Mouse (Mus musculus) forebrain, embryonic 16.5 days (tissue): Measurements from ENCODE around the gene Vps37b. TPM values are rescaled to one million over a fixed set of nuclear protein-coding genes. Genes with fewer than 3 reads are reported as not detected.

ENCODE experiments used
- ATAC-seq: fragments of 200-750 bp; cut with Nextera tagmentation; 2 replicates; pipeline ENCODE4 v1.8.0; 2017; ENCODE audit warnings: mild to moderate bottlenecking, moderate library complexity
- H3K27ac ChIP-seq: fragments of 300-500 bp; sonication (generic); 2 replicates; pipeline ENCODE4 v1.5.1; 2014; ENCODE audit warnings: low read length, control low read depth
- H3K27me3 ChIP-seq: fragments of 300-500 bp; sonication (generic); replicated peaks from 2 replicates; pipeline ENCODE4 v1.6.1; 2014; ENCODE audit warnings: low read length; ENCODE audit not compliant: control insufficient read depth, insufficient read depth
- H3K36me3 ChIP-seq: fragments of 300-500 bp; sonication (generic); 2 replicates; pipeline ENCODE4 v1.6.1; 2014; ENCODE audit not compliant: control insufficient read depth, insufficient read depth
- H3K4me1 ChIP-seq: fragments of 300-500 bp; sonication (generic); replicated peaks from 2 replicates; pipeline ENCODE4 v1.6.1; 2014; ENCODE audit warnings: low read length; ENCODE audit not compliant: control insufficient read depth, insufficient read depth
- H3K4me2 ChIP-seq: fragments of 300-500 bp; sonication (generic); 2 replicates; pipeline ENCODE4 v1.6.1; 2014; ENCODE audit warnings: mild to moderate bottlenecking, low read length, control low read depth
- H3K4me3 ChIP-seq: fragments of 300-500 bp; sonication (generic); replicated peaks from 2 replicates; pipeline ENCODE4 v1.5.1; 2014; ENCODE audit warnings: mild to moderate bottlenecking, low read length, control low read depth
- H3K9ac ChIP-seq: fragments of 300-500 bp; sonication (generic); replicated peaks from 2 replicates; pipeline ENCODE4 v1.6.1; 2014; ENCODE audit warnings: low read depth, low read length, control low read depth
- H3K9me3 ChIP-seq: fragments of 300-500 bp; sonication (generic); 2 replicates; pipeline ENCODE4 v1.6.1; 2016; ENCODE audit warnings: low read length; ENCODE audit not compliant: control insufficient read depth
- WGBS: fragments of 180-500 bp; shearing (Covaris S2); extraction: QIAGEN DNeasy Blood & Tissue Kit; methylation state at CpG from one replicate; pipeline ENCODE4 v1.1.7; 2014; 5-methylcytosine and 5-hydroxymethylcytosine counted together
- polyA plus RNA-seq: library from polyadenylated mRNA; unstranded; fragments of >200 nt; fragmentation: Nextera tagmentation; extraction: Ambion mirVana; gene quantifications from 2 replicates; pipeline ENCODE4 v1.2.1, GENCODE M21; 2015

The Vps37b gene
- 104 and 112 TPM in 2 replicates for polyA plus RNA-seq

GRCm38 (mm10) chr5:124032001-124032508 is at the start of gene Vps37b:
Vps37b (minus strand) TSS chr5:124032270.
- H3K4me2 ChIP-seq: peak within 1 kb of the TSS; percentile 73
- peak within 1 kb of the TSS; percentile 98 for H3K9ac ChIP-seq
- no peaks in the 10 kb centered on the region for H3K9me3 ChIP-seq
- H3K36me3 ChIP-seq: no peaks in the 10 kb centered on the region
- 0% methylated on average over 52 of the region's 52 CpGs for WGBS
- peak within 1 kb of the TSS; percentile 94 for H3K27ac ChIP-seq
- H3K4me3 ChIP-seq: peak within 1 kb of the TSS; percentile 91
- H3K27me3 ChIP-seq: no peaks in the 10 kb centered on the region
- peaks cover 40% of the 10 kb centered on the region for H3K4me1 ChIP-seq
- ATAC-seq: peak; percentile 64

- Histone ChIP-seq H3K4me1 (peaks cover 31% of the 10 kb centered on the region), H3K27me3 (no peaks in the 10 kb centered on the region), H3K36me3 (no peaks in the 10 kb centered on the region), H3K4me2 (no peak overlapping the region), H3K4me3 (no peak overlapping the region), H3K9me3 (no peaks in the 10 kb centered on the region), H3K27ac (no peak overlapping the region), H3K9ac (no peak overlapping the region)
- 94% methylated on average over 17 of the region's 17 CpGs for WGBS
- no peak for ATAC-seq
These were observed 47.8 kb upstream of the Vps37b start for GRCm38 (mm10) chr5:124079880-124080279.

GRCm38 (mm10) chr5:124078794-124079416 is 46.8 kb upstream of the Vps37b start:
- H3K4me2 ChIP-seq: peak overlapping the region; percentile 36
- no peaks in the 10 kb centered on the region for H3K27me3 ChIP-seq
- WGBS: 31% methylated on average over 9 of the region's 9 CpGs
- H3K4me3 ChIP-seq: no peak overlapping the region
- H3K9ac ChIP-seq: peak overlapping the region; percentile 31
- H3K27ac ChIP-seq: peak overlapping the region; percentile 81
- peak; percentile 97 for ATAC-seq
- H3K36me3 ChIP-seq: no peaks in the 10 kb centered on the region
- H3K4me1 ChIP-seq: peaks cover 31% of the 10 kb centered on the region
- H3K9me3 ChIP-seq: no peaks in the 10 kb centered on the region

- Histone ChIP-seq H3K4me3 (no peak overlapping the region), H3K36me3 (no peaks in the 10 kb centered on the region), H3K27me3 (no peaks in the 10 kb centered on the region), H3K27ac (peak overlapping the region; percentile 47), H3K9me3 (no peaks in the 10 kb centered on the region), H3K4me1 (peaks cover 31% of the 10 kb centered on the region), H3K4me2 (0 out of 2 replicates have a peak overlapping the region, but pooled peaks have one; percentile 36), H3K9ac (0 out of 2 replicates have a peak overlapping the region, but pooled peaks have one; percentile 25)
- WGBS: 61% methylated on average over 6 of the region's 6 CpGs
- ATAC-seq: no peak
These were observed 45.9 kb upstream of the Vps37b start for GRCm38 (mm10) chr5:124077856-124078460.

GRCm38 (mm10) chr5:124077241-124077640 is 45.2 kb upstream of the Vps37b start:
- no peak overlapping the region for H3K9ac ChIP-seq
- ATAC-seq: no peak
- 88% methylated on average over 13 of the region's 13 CpGs for WGBS

GRCm38 (mm10) chr5:124076559-124076958 is 44.5 kb upstream of the Vps37b start:
- Histone ChIP-seq H3K4me3 (no peak overlapping the region), H3K9me3 (no peaks in the 10 kb centered on the region), H3K4me2 (no peak overlapping the region), H3K36me3 (no peaks in the 10 kb centered on the region), H3K27me3 (no peaks in the 10 kb centered on the region), H3K4me1 (peaks cover 31% of the 10 kb centered on the region), H3K27ac (no peak overlapping the region), H3K9ac (no peak overlapping the region)
- 58% methylated on average over 9 of the region's 9 CpGs for WGBS
- ATAC-seq: no peak

More at GRCm38 (mm10) chr5:124077241-124077640, 45.2 kb upstream of the Vps37b start:
- Histone ChIP-seq H3K36me3 (no peaks in the 10 kb centered on the region), H3K27ac (no peak overlapping the region), H3K9me3 (no peaks in the 10 kb centered on the region), H3K27me3 (no peaks in the 10 kb centered on the region), H3K4me2 (no peak overlapping the region), H3K4me3 (no peak overlapping the region), H3K4me1 (peaks cover 31% of the 10 kb centered on the region)

GRCm38 (mm10) chr5:124075716-124076115 is 43.6 kb upstream of the Vps37b start:
- H3K36me3 ChIP-seq: no peaks in the 10 kb centered on the region
- H3K27ac ChIP-seq: no peak overlapping the region
- no peaks in the 10 kb centered on the region for H3K27me3 ChIP-seq
- WGBS: 79% methylated on average over 9 of the region's 9 CpGs
- no peak for ATAC-seq
- H3K4me2 ChIP-seq: no peak overlapping the region
- H3K4me3 ChIP-seq: no peak overlapping the region
- no peaks in the 10 kb centered on the region for H3K9me3 ChIP-seq
- peaks cover 31% of the 10 kb centered on the region for H3K4me1 ChIP-seq
- no peak overlapping the region for H3K9ac ChIP-seq

GRCm38 (mm10) chr5:124074845-124075307 is 42.8 kb upstream of the Vps37b start:
- Histone ChIP-seq H3K27ac (no peak overlapping the region), H3K4me2 (no peak overlapping the region), H3K9me3 (no peaks in the 10 kb centered on the region), H3K36me3 (no peaks in the 10 kb centered on the region), H3K4me3 (no peak overlapping the region), H3K27me3 (no peaks in the 10 kb centered on the region), H3K4me1 (peaks cover 27% of the 10 kb centered on the region), H3K9ac (no peak overlapping the region)
- no peak for ATAC-seq
- 76% methylated on average over 10 of the region's 10 CpGs for WGBS

GRCm38 (mm10) chr5:124073682-124074081 is 41.6 kb upstream of the Vps37b start:
- Histone ChIP-seq H3K4me2 (no peak overlapping the region), H3K27me3 (no peaks in the 10 kb centered on the region), H3K27ac (no peak overlapping the region), H3K4me1 (peaks cover 15% of the 10 kb centered on the region), H3K9me3 (no peaks in the 10 kb centered on the region), H3K9ac (no peak overlapping the region), H3K4me3 (no peak overlapping the region), H3K36me3 (no peaks in the 10 kb centered on the region)
- ATAC-seq: no peak
- WGBS: 63% methylated on average over 9 of the region's 9 CpGs
